Mouse (Mus musculus) forebrain, embryonic 16.5 days (tissue): ENCODE measurements at regions not wholly inside any gene's neighbourhood (a gene's known extent, or its start where the extent isn't known, plus 50 kb on each side); places are given as distances from the start of the nearest gene placed in this dataset.
"Not testable (repeated sequence)": the region's sequence is repeated elsewhere in the genome, so short reads cannot be mapped to it uniquely, and the experiment has no call there.

Experiments used
- ATAC-seq: fragments of 200-750 bp; cut with Nextera tagmentation; 2 replicates; pipeline ENCODE4 v1.8.0; 2017; ENCODE audit warnings: mild to moderate bottlenecking, moderate library complexity
- H3K27ac ChIP-seq: fragments of 300-500 bp; sonication (generic); 2 replicates; pipeline ENCODE4 v1.5.1; 2014; ENCODE audit warnings: low read length, control low read depth
- H3K27me3 ChIP-seq: fragments of 300-500 bp; sonication (generic); replicated peaks from 2 replicates; pipeline ENCODE4 v1.6.1; 2014; ENCODE audit warnings: low read length; ENCODE audit not compliant: control insufficient read depth, insufficient read depth
- H3K36me3 ChIP-seq: fragments of 300-500 bp; sonication (generic); 2 replicates; pipeline ENCODE4 v1.6.1; 2014; ENCODE audit not compliant: control insufficient read depth, insufficient read depth
- H3K4me1 ChIP-seq: fragments of 300-500 bp; sonication (generic); replicated peaks from 2 replicates; pipeline ENCODE4 v1.6.1; 2014; ENCODE audit warnings: low read length; ENCODE audit not compliant: control insufficient read depth, insufficient read depth
- H3K4me2 ChIP-seq: fragments of 300-500 bp; sonication (generic); 2 replicates; pipeline ENCODE4 v1.6.1; 2014; ENCODE audit warnings: mild to moderate bottlenecking, low read length, control low read depth
- H3K4me3 ChIP-seq: fragments of 300-500 bp; sonication (generic); replicated peaks from 2 replicates; pipeline ENCODE4 v1.5.1; 2014; ENCODE audit warnings: mild to moderate bottlenecking, low read length, control low read depth
- H3K9ac ChIP-seq: fragments of 300-500 bp; sonication (generic); replicated peaks from 2 replicates; pipeline ENCODE4 v1.6.1; 2014; ENCODE audit warnings: low read depth, low read length, control low read depth
- H3K9me3 ChIP-seq: fragments of 300-500 bp; sonication (generic); 2 replicates; pipeline ENCODE4 v1.6.1; 2016; ENCODE audit warnings: low read length; ENCODE audit not compliant: control insufficient read depth
- WGBS: fragments of 180-500 bp; shearing (Covaris S2); extraction: QIAGEN DNeasy Blood & Tissue Kit; methylation state at CpG from one replicate; pipeline ENCODE4 v1.1.7; 2014; 5-methylcytosine and 5-hydroxymethylcytosine counted together

GRCm38 (mm10) chr10:95755429-95755828 is 82.2 kb upstream of the Anapc15-ps start:
- Histone ChIP-seq H3K9ac (no peak overlapping the region), H3K9me3 (no peaks in the 10 kb centered on the region), H3K36me3 (no peaks in the 10 kb centered on the region), H3K4me3 (no peak overlapping the region), H3K4me1 (no peaks in the 10 kb centered on the region), H3K27me3 (no peaks in the 10 kb centered on the region), H3K27ac (no peak overlapping the region), H3K4me2 (no peak overlapping the region)
- ATAC-seq, result no peak
- WGBS, result 93% methylated on average over 3 of the region's 3 CpGs

GRCm38 (mm10) chr10:95753396-95753905 is 80.2 kb upstream of the Anapc15-ps start:
- Histone ChIP-seq H3K9me3 (no peaks in the 10 kb centered on the region), H3K4me2 (no peak overlapping the region), H3K4me1 (no peaks in the 10 kb centered on the region), H3K27ac (no peak overlapping the region), H3K4me3 (no peak overlapping the region), H3K27me3 (no peaks in the 10 kb centered on the region), H3K36me3 (no peaks in the 10 kb centered on the region), H3K9ac (no peak overlapping the region)
- no peak for ATAC-seq
- 95% methylated on average over 11 of the region's 11 CpGs for WGBS

GRCm38 (mm10) chr10:95748360-95748759 is 75.1 kb upstream of the Anapc15-ps start:
- H3K9ac ChIP-seq, result no peak overlapping the region
- H3K4me2 ChIP-seq, result no peak overlapping the region
- H3K4me3 ChIP-seq, result no peak overlapping the region
- no peak overlapping the region for H3K27ac ChIP-seq
- no peak for ATAC-seq
- 98% methylated on average over 1 of the region's 1 CpGs for WGBS
- no peaks in the 10 kb centered on the region for H3K36me3 ChIP-seq
- H3K27me3 ChIP-seq, result no peaks in the 10 kb centered on the region
- 0 out of 2 replicates have a peak, but pooled peaks cover 2% of the 10 kb centered on the region for H3K4me1 ChIP-seq
- H3K9me3 ChIP-seq, result no peaks in the 10 kb centered on the region

- no peaks in the 10 kb centered on the region for H3K36me3 ChIP-seq
- 83% methylated on average over 7 of the region's 7 CpGs for WGBS
- no peaks in the 10 kb centered on the region for H3K27me3 ChIP-seq
- H3K27ac ChIP-seq, result no peak overlapping the region
- H3K4me1 ChIP-seq, result 0 out of 2 replicates have a peak, but pooled peaks cover 2% of the 10 kb centered on the region
- no peak for ATAC-seq
- H3K9me3 ChIP-seq, result no peaks in the 10 kb centered on the region
- H3K4me3 ChIP-seq, result no peak overlapping the region
- no peak overlapping the region for H3K9ac ChIP-seq
- no peak overlapping the region for H3K4me2 ChIP-seq
These were observed 74.7 kb upstream of the Anapc15-ps start for GRCm38 (mm10) chr10:95747939-95748338.

- Histone ChIP-seq H3K4me2 (no peak overlapping the region), H3K4me3 (no peak overlapping the region), H3K27me3 (no peaks in the 10 kb centered on the region), H3K27ac (no peak overlapping the region), H3K4me1 (0 out of 2 replicates have a peak, but pooled peaks cover 2% of the 10 kb centered on the region), H3K9ac (no peak overlapping the region), H3K9me3 (no peaks in the 10 kb centered on the region), H3K36me3 (no peaks in the 10 kb centered on the region)
- no peak for ATAC-seq
- 63% methylated on average over 10 of the region's 10 CpGs for WGBS
These were observed 72.8 kb upstream of the Anapc15-ps start for GRCm38 (mm10) chr10:95745834-95746620.

GRCm38 (mm10) chr10:95745254-95745653 is 72.0 kb upstream of the Anapc15-ps start:
- H3K9me3 ChIP-seq, result no peaks in the 10 kb centered on the region
- no peak overlapping the region for H3K27ac ChIP-seq
- no peak for ATAC-seq
- 91% methylated on average over 2 of the region's 2 CpGs for WGBS
- H3K36me3 ChIP-seq, result no peaks in the 10 kb centered on the region
- 0 out of 2 replicates have a peak, but pooled peaks cover 2% of the 10 kb centered on the region for H3K4me1 ChIP-seq
- H3K9ac ChIP-seq, result no peak overlapping the region
- no peak overlapping the region for H3K4me2 ChIP-seq
- no peaks in the 10 kb centered on the region for H3K27me3 ChIP-seq
- no peak overlapping the region for H3K4me3 ChIP-seq

GRCm38 (mm10) chr10:95743627-95744026 is 70.4 kb upstream of the Anapc15-ps start:
- Histone ChIP-seq H3K27me3 (no peaks in the 10 kb centered on the region), H3K27ac (no peak overlapping the region), H3K4me2 (no peak overlapping the region), H3K4me3 (no peak overlapping the region), H3K4me1 (0 out of 2 replicates have a peak, but pooled peaks cover 2% of the 10 kb centered on the region), H3K9ac (no peak overlapping the region), H3K9me3 (no peaks in the 10 kb centered on the region), H3K36me3 (no peaks in the 10 kb centered on the region)
- WGBS, result 86% methylated on average over 6 of the region's 6 CpGs
- ATAC-seq, result no peak

- ATAC-seq, result no peak
- Histone ChIP-seq H3K4me3 (no peak overlapping the region), H3K36me3 (no peaks in the 10 kb centered on the region), H3K4me2 (no peak overlapping the region), H3K27ac (no peak overlapping the region), H3K9ac (no peak overlapping the region), H3K27me3 (no peaks in the 10 kb centered on the region), H3K9me3 (peaks cover 6% of the 10 kb centered on the region), H3K4me1 (no peaks in the 10 kb centered on the region)
- 96% methylated on average over 4 of the region's 4 CpGs for whole genome bisulfite sequencing
These were observed 66.2 kb upstream of the Anapc15-ps start for GRCm38 (mm10) chr10:95739421-95739820.

GRCm38 (mm10) chr10:95736743-95737142 is 63.5 kb upstream of the Anapc15-ps start:
- not testable (repeated sequence) for H3K9ac ChIP-seq, H3K4me1 ChIP-seq, H3K4me2 ChIP-seq, H3K9me3 ChIP-seq, H3K27ac ChIP-seq, H3K27me3 ChIP-seq, H3K4me3 ChIP-seq, H3K36me3 ChIP-seq, ATAC-seq
- WGBS, result 80% methylated on average over 5 of the region's 5 CpGs
